Mouse (Mus musculus) lung, postnatal 4 days (tissue): ENCODE measurements around the gene Zdhhc9.
A peak's percentile ranks its signal among the peaks of the same experiment; 100 is the strongest.

Source experiments
- DNase-seq, 2 experiments: peaks; one replicate each; pipeline ENCODE4 v3.0.0; 2021

Zdhhc9 gene

DNA sequence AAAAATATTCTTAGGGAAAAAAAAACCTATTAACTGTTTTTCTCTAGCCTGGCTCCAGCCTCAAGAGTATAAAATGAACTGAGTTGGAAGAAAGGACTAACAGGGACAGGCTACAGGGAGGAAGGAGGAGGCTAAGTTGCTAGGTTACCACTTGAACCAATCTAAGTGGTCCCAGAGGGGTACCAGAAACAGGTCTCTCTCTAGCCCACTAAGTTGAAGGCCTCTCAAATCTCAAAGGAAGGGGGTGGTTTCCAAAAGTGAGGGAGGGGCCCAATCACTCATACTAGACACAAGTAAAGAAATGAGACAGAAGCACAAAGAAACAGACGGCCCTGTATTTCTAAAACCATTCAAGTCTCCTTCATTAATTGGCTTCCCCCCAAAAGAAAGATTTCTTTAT, 38.8 kb downstream of the Zdhhc9 start:
- DNase-seq: no peak

DNA sequence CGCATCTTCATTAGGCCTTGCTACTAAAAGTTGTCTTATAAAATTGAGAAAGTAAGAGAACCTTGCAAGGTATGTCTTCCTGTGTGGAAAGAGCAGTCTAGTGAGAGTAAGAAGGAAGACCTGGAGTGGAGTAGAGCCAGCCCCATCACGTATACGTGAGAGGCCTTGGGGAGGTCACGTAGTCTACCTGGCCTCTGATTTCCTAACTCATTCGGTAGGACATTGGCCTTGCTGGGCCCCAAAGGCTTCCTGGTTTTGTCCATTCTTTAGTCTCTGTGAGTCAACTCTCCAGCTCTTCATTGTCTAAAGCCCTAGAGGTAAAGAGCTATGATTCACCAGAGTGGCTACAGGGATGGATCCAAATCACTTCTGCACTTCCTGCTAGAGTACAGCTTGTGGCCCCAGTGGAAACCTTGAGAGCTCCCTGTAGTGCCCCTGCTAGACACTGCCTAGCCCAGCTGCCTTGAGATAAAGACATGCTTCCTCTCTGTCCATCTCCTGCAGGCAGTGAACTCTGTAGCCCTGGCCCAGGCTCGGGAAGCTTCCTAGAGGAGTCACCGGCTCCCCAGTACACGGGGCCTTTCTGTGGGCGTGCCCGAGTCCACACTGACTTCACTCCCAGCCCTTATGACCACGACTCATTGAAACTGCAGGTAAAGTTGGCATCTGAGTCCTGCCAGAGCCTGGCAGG, 50.3 kb downstream of the Zdhhc9 start:
- no peak for DNase-seq

DNA sequence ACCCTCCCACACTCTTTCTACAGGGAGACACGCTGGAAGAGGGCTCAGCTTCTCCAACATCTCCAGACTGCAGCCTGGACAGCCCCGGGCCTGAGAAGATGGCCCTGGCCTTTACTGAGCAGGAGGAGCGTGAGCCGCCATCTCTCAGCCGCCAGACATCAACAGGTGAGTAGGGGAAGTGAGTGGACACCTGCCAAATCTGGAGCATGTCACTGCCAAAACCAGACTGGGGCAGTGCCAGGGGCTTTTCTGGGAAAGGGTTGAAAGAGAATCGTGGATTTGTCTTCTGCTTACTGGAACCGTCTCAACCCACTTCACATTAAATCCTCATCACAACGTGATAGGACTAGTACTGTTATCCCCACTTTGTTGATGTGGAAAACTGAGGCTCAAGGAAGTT, 51.3 kb downstream of the Zdhhc9 start:
- no peak for DNase-seq

GRCm38 (mm10) chrX:48155489-48155888, 53.2 kb downstream of the Zdhhc9 start:
- DNase-seq: no peak

DNA sequence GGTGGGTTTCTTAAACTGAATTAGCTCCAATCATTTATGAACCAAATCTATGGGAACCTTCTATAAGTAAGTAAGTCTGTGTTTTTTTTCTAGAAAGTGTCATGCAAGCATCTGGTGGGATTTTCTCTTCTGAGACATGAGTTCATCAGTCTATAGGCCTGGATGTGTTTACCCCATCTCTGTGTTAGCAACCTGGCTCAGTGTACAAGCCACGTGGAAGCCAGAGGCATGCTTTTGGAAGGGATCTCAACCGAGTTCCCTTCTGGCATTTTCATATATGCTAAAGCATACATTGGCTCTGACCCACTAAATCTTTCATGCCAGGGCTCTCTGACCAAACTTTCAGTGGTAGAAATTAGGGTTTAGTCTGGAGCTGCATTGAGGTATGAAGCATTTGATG, 54.7 kb downstream of the Zdhhc9 start:
- DNase-seq: no peak

DNA sequence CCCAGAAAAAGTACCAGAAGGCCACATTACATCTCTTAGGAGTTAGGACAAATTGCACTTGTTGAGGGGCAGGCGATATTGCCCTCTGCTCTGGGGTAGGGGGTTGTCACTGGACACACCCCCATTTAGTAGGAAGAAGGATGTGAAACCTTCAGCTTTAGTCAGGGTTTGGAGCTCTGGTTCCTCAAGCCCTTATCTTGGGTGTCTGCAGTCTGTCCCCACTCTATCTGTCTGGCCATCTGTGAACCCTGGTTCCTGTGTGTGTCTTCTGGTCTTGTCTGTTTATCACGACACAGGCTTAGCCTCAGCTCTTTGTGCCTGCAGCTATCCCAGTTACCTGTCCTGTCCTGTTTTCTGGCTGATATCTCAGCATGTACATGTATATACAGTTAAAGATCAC, 55.3 kb downstream of the Zdhhc9 start:
- peak in 1 of 2 experiments; percentile 27 for DNase-seq

DNA sequence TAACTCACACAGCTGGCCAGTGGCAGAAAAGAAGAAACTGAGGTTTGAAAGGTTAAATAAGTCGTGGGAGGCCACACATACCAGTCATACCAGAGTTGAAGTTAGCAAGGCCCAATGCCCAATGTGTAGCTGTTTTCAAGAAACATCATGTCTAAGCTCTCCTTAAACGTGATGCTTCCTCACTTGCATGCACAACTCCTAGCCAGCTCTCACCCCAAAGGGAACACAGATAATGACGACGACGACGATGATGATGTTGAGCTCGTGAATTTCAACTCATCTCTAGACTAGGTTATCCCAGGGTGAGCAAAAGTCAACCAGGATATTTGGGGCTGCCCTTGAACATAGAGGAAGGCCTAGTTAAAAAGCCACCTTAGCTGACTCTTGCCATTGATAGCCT, 56.6 kb downstream of the Zdhhc9 start:
- no peak for DNase-seq

GRCm38 (mm10) chrX:48147741-48148186, 60.9 kb downstream of the Zdhhc9 start:
- DNase-seq: no peak

DNA sequence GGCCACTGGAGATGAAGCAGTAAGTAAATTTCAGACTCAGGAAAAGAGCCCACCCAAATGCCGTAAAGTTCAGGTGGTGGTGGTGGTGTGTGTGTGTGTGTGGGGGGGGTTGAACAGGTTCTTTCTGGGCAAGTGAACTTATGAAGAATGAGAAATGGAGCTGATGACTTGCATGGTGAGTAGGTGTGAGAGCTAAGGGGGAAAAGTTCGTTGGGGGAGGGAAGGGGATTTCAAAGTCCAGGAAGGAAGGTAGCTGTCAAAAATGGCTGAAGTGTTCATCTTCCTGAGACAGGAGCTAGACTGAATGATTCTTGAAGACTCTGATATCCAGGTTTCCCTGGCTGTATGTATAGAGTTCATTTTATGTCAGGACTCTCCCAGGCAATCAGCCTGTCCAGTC, 61.5 kb downstream of the Zdhhc9 start:
- no peak for DNase-seq

DNA sequence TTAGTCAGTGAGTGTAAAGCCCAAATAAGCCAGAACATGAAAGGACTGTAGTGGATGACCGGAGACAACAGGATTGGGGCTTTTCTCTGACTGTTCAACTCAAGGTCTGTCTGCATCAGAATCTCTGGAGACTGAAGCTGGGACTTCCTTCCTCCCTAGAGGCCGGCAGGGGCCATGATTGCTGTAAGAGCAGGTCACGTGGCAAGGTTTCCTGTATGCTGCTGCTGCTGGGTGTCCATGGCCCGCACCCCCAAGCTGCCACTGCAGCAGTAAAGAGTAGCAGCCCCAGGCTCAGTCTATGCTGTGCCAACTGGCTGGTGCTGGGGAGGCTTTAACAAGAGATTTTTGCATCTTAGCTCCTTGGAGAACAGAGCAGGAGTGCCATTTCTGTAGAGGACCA, 62.4 kb downstream of the Zdhhc9 start, which contains the start of gene Sash3:
Gene Sash3, plus strand, starts transcription at position 175 of the 400 bp plus-strand sequence.
- peak; percentile 60 to 61 for DNase-seq

DNA sequence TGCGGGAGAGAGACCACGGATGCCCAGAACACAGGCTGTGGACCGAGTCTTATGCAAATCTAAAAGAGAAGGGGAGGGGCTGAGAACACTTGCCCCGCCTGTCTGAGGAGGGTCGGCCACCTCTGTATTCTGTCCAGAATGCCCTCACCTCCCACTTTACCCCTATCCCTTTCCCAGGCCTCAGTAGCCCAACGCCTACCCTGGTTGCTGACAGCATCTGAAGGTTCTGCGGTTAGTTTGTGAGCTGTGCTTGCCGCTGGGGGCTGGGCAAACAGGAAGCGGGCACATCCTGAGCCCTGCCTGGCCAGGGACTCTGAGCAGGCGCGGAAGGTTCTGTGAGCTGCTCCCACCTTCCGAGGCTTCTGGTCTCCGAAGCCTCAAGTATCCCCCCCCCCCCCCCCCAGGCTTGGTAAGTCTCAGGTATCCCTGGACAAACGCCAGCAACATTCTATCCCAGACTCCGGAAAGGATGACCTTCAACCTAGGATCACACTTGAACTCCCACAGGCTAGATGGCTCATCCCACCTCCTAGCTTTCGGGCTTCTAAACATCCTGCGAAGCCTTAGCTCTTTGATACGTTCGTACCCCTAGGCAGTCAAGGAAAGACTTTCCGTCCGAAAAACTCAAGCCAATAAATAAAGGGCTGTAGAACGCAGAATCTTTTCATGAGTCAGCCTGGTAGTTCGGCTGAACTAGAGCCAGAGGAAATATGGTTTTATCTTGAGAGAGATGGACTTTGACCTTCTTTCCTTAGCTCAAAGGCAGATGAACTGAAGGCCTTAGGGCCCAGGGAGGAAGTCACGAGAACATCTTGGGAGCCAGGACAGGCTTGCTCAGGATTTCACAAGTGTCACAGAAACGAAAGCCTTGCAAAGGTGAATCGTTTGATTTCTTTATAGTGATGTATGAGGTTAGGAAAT, 65.0 kb downstream of the Zdhhc9 start:
- peak; percentile 63 to 69 for DNase-seq

DNA sequence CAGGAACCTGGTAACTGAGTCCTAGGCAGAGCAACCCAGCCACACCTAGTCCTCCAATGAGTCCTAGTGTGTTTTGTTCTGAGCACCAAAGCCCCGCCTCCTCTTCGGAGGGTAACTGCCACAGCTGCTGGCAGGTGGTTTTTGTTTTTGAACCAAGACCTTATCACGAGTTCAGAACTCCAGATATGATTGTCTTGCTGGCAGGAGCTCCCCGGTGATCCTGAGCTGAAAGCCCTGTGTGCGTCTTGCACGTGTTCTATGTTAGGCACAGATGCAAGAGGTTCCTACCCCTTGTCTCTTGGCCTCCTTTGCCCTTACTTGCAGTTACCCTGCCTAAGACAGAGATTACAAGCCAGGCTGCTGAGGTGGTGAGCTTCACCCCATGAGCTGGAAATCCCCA, 67.2 kb downstream of the Zdhhc9 start:
- no peak for DNase-seq

- DNase-seq: peak; percentile 35 to 42
Measured at GRCm38 (mm10) chrX:48140286-48140877, 68.3 kb downstream of the Zdhhc9 start.

DNA sequence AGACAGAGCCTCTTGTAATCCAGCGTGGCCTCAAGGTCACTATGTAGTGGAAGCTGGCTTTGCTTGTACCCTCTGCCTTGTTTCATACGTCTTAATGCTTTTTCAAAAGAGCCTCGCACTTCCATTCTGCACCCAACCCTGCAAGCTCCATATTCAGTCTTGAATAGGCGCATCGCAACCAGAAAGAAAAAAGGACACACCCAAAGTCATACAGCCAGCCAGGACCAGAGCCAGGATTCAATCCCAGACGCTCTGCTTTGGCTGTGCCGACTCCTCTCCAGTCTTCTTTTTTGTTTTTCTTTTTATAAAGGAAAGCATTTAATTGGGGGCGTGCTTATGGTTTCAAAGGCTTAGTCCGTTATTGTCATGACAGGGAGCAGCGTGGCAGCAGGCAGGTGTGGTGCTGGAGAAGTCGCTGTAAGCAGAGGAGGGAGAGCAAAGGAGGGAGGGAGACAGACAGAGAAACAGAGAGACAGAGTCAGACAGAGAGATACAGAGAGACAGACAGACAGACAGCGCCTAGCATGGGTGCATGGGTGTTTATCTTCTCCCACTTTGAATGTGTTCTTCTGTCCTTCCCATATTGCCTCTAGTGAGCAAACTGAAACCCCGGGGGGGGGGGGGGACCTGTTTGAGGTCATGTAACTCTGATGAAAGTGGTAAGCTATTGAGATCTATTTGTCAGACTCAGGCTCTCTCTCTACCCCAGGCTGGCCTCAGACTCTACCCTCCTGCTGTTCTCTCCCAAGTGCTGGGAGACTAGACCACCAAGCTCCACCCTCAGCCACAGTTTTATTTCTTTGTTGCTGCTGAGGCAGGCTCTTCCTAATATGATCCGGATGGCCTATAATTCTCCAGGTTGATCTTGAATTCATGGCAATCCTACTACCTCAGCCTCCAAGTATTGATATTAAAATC, 69.1 kb downstream of the Zdhhc9 start:
- no peak for DNase-seq

DNA sequence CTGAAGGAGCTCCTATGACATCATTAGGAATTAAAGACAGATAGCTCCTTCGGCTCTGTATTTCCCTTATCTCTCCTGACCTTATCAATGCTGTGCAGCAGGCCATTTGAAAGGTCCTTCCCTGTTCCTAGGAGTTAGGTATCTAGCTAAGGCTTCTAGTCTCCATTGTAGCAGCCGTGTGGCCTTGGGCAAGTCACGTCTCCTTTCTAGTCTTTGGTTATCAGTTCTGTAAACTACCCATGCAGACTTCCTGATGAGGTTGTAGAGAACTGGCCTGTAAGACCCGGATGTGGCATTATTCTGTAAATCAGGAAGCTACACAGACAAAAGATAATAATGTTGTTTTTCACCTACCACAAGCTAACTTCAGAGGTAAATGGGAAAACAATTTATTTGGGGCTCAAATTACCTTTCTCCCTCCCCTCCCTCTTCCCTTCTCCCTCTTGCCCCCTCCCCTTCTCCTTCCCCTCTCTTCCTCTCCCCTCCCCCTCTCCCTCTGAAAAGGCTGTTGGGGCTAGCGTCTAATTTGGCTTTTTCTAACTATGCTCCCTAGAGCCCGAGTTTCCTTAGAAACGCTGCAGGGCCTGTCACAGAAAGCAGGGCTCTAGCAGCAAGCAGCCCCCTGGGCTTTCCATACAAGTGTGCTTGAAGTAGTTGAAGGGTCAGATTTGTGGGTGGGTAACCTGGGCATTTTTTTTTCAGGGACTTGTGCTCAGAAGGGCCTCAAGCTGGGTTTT, 70.0 kb downstream of the Zdhhc9 start:
- DNase-seq: no peak

DNA sequence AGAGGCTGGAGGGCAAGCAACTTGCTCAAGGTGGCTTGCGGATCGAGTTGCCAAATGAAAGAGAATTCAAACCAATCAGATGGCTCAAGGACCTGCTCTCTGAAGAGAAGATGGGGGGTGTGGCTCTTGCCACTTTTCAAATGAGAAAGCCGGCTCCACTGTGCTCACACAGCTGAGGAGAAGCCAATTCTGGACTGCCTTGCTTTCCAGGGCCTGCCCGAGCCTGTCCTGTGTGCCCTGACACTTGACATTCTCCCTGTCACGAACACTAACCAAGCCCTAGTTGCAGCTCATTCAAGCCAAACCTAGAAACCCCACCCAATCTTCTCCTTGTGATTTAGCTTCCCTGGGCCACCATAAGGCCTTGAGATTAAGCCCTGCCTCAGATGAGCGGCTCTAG, 70.7 kb downstream of the Zdhhc9 start:
- no peak for DNase-seq

DNA sequence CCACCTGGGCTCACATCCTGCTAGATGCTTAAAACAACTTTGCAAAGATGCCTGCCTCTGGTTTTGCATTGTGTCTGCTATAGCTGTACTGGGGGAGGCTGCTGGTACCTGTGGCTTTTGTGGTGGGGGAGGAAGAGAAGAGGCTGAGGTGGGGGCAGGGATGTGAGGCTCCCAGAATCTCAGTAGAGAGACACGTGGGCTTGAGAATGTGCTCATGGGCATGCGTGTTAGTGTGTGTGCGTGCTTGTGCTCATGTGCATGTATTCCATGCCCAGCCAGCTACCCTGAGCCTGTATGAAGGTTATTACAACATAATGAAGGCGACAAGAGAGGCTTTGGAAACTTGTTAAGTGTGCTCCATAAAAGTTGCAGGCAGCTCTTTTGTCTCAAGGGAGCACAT, 71.7 kb downstream of the Zdhhc9 start:
- DNase-seq: no peak

GRCm38 (mm10) chrX:48129167-48129566, 79.5 kb downstream of the Zdhhc9 start:
- DNase-seq: no peak

- no peak for DNase-seq
Measured at GRCm38 (mm10) chrX:48127502-48128218, 81.0 kb downstream of the Zdhhc9 start.

- DNase-seq: no peak
Measured at GRCm38 (mm10) chrX:48126903-48127476, 81.7 kb downstream of the Zdhhc9 start.
